Mouse (Mus musculus) urinary bladder, postnatal 10 days (tissue): Measurements from ENCODE around the gene Bcas3.
"Not testable (repeated sequence)": the region's sequence is repeated elsewhere in the genome, so short reads cannot be mapped to it uniquely, and the experiment has no call there.

Experiments
- DNase-seq: peaks from one replicate; pipeline ENCODE4 v3.0.0; 2022; ENCODE audit warnings: low spot score

Gene Bcas3

DNA sequence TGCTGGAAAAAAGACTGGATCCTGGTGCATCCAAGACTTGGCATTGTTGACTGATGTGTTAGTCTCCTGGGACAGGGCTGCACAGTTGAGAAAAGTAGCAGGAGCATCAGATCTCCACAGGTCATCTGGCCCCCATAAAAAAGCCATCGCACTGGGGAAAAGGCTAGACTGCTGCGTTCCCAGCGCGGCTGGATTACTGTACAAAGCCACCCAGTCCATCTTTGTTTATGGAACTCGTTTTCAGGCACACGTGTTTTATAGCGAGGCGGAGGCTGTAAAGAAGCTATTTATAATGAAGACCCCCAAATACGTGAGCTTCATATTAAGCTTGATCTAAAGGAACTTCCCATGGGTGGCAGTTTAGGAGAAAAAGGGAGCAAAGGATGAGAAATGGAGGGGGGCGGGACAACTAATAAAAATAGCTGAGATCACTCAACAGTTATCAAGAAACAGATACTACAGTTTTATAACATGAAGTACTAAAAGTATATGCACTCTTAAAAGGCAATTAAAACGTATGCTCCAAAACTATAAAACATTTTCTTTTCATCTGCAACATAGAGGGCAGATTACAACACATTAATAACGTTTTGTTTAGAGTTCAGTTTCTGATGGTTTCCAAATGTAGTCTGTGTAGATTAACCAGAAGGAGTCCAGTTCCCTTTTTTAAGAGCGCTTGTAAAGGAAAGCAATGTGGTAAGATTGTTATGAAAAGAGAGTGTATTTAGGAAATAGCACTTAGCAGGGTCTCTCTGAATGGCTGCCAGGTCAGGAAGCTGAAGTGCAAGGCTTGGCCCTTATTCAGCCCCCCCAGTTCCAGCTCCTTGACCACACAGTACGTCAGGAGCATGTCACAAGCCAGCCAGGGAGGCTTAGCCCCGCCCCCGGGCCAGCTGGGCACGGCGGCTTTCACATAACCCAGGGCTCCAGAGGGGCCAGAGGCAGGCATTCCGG is 360.2 kb downstream of the Bcas3 start:
- no peak for DNase-seq

DNA sequence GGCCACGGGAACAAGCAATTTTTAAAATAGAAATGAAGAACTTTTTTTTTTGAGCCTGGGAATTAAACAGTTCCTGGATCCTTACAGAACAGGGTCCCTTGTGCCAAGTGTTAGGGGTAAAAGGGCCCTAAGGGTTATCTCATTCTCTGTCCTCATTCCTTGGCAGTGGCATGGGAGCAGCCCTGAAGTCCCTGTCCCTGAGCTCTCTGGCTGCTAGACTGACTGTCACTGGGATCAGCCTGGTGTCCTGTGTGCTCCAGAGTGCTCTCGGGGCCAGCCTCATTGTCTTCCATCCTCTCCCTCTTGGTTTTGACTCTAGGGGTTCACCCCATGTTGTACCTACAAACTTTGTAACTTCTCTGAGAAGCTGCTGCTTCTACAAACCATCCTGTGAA is 360.8 kb downstream of the Bcas3 start:
- no peak for DNase-seq

DNA sequence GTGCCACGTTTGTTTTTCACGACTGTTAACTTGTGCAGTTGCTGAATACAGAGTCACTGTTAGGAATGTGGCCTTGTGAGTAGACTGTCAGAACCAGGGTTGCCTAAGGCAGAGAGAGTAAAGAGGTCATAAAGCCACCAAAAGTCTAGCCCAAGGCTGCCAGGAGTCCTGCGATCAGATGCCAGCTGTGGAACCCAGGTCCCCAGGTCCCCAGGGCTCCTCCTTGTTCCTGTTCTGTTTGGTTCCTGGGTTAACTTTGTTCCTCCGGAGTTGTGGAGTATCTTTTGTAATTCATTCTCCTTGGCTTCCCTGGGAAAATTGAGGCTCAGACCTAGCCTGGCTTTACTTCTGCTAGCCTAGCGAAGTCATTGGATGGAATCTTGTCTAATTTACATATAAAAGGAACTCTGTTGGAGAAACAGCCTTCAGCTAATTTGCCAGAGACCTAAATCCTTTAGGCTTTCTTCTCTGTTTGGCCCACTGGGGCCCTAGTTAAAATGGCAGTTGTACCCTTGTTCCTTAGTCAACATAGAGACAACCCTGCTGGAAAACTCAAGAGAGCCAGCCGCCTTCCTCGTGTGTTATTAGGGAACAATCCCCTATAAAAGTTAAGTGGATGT is 361.5 kb downstream of the Bcas3 start:
- DNase-seq: no peak

DNA sequence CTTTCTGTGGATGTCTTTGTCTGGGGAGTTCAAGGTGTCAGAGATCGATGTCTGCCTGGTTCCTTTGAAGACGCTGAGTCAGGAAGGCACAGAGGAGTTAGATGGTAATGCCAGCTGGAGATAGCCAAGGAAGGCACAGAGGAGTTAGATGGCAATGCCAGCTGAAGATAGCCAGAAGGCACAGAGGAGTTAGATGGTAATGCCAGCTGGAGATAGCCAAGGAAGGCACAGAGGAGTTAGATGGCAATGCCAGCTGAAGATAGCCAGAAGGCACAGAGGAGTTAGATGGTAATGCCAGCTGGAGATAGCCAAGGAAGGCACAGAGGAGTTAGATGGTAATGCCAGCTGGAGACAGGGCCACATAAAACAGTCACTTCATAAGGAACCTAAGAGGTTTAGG is 363.8 kb downstream of the Bcas3 start:
- DNase-seq: not testable (repeated sequence)

DNA sequence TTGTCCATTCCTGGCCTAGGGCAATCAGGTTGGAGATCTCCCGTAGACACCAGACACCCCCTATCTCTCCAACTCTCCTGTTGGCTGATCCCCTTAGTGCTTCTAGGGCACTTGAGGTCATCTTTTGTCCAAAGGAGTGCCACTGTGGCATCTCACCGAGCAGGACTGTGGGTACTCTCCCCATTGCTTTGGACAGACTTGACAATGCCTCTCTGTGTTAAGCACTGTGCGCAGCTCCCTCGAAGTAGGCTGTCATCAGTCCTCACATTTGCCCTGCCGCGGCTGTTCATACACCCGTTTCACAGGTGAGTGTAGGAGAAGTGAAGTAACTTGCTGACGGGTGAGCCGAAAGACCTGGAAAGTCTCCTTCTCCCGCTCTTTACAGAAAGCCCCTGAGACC is 366.1 kb downstream of the Bcas3 start:
- no peak for DNase-seq

DNA sequence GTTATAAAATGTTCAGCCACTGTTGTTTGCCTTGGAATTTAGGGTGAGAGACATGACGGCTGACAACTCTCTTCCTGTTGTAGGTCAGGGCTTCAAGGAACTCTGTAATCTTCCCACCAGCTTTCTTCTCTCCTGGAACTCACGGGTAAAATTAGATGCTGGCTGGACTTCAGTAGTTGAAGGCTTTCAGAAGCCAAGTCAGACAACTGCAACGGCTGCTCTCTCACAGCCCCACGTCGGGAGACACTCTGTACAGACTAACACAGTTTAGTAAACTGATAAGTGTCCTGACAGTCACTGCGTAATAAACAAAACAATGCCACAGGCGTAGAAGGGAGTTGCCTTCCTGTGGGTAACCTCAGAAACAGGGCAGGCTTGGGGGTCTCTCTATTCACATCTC is 366.8 kb downstream of the Bcas3 start:
- DNase-seq: no peak

DNA sequence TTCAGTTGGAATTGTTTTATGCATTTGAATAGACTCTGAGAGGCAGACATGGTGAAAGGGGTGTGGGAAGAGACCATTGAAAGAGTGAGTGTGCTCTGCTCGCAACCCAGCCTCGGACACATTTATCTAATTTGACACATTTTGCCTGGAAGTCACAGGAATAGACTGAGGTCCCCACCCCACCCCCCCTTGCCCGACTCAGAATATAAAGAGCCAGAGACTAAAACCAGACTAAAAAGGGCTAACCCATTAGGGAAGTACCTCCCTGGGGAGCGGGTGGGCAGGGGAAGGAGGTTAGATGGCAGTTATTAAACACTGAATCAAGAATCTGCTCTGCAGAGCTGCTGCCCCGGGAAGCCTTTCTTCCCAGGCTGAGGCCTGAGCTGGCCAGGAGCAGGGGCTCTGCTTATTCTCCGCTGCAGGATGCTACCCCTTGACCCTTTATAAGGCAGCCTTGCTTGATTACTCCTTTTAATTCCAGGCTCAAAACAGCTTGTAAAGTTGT is 367.4 kb downstream of the Bcas3 start:
- DNase-seq: no peak

DNA sequence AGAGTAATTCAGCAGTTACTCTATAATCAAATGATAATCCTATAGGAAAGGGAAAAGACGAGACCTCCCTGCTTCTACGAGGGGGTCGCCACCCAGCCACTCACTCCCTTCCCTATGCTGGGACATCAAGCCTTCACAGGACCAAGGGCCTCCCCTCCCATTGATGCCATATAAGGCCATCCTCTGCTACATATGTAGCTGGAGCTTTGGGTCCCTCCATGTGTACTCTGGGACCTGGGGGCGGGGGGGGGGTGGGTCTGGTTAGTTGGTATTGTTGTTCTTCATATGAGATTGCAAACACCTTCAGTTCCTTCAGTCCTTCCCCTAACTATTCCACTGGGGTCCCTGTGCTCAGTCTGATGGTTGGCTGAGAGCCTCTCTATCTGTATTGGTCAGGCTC is 369.0 kb downstream of the Bcas3 start:
- DNase-seq: no peak

DNA sequence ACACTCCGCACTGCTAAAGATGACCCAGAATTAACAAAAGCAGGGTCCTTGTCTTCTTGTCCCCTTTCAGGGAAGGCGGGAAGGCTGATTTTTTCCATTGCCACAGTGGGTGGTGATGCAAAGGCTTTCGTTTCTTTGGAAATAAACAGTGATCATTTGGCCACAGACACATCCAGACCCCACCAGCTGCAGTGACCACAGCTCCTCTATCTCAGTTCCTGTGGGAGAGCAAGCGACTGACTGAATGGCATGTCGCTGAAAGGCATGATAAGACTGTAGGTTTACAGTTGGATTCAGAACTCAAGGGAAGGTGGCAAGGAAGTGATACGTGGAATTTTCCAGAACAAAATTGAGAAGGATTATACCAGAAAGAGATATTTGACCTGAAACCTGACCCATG is 371.2 kb downstream of the Bcas3 start:
- no peak for DNase-seq

DNA sequence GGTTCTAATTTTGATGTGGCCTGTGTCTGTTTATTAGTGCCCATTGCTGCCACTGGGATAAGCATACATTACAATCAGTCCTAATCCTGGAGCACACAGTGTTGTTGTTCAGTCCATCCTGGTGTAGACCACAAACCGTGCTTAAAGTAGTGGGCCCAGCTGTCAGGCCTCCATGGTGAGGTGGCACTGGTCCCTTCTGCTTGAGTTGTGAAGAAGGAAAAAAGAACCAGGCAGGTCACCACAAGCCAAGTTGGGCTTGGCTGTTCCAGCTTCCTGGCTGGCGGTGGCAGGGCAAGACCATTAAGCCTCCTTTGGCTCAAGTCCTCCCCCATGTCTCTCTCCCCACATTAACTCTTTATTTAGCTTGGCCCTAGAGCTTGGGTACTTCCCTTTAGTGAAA is 376.8 kb downstream of the Bcas3 start:
- DNase-seq: no peak

DNA sequence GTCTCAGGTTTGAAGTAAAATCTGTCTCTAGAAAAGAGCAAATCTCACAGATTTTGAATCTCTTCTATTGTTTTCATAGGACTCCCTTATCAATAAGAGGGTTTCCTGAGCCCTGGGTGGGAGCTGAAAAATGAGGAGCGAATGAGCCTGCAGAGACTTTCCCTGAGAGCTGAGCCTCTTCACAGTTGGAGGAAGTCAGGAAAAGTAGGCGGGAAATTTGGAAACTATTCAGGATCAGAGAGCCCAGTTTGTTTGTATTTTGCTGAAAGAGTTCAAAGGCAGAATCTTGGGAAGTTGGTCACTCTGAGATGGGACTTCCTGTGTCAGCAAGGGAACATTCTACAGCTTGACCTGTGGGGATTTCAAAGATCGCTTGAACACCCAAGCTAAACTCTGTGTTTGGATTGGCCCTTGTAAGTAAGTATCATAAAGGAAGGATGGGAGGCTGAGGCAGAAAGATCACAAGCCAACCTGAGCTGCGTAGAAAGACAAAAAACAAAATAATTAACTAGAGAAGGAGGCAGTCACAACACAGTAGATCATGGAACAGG is 379.6 kb downstream of the Bcas3 start:
- no peak for DNase-seq

DNA sequence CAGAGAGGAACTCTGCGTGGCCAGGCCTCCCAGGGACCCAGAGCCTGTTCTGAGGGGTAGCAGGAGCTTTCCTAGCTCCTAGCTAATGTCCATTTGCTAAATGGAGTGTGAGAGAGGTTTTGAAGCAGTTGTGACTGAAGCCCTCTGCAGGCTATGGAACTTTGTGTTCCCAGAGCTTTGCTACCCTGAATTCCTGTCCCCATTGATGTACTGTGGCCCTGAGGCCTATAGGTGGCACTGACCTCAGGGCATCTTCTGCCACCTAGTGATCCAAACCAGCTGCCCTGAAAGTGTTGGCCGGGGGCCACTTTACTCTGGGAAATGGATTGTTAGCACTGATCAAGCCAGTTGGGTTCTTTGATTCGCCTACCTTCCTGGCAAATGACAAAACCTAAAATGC is 380.6 kb downstream of the Bcas3 start:
- no peak for DNase-seq

DNA sequence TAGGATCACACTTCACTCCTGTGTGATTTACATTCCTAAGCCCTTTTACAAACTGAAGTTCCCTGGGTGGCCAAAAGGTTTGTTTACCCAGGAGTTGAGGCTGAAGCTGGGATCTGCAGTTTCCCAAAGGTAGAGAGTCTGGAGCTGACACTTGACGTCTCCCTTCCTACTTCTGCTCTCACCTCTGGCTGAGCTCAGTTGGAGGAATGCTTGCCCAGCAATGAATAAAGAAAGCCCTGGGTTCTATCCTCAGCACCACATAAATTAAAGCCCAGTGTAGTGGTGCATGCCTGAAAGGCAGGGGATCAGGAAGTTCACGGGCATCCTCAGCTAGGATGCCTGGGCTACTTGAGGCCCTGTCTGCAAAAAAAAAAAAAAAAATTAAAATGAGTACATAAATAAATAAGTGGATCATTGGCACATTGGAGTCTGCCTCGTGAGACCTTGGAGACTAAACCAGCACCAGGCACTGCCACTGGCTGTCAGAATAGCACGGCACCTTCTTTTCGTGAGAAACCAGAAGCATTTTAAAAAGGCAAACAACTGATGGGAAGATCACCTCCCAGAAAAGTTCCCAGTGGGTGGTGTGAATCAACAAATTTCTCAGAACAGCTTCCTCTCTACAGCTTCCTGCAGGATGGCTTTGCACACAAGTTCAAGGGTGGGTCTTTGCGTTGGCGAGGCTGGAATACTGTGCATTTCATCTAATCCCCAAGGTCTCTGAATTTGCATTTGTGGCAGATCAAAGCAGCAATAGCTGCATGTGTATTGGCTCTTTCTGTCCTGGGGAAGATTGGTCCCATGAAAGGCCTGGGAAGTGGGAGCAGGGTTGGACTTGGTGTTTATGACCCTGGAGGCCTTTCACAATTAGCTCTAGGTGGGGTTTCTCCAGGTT is 381.6 kb downstream of the Bcas3 start:
- DNase-seq: no peak

DNA sequence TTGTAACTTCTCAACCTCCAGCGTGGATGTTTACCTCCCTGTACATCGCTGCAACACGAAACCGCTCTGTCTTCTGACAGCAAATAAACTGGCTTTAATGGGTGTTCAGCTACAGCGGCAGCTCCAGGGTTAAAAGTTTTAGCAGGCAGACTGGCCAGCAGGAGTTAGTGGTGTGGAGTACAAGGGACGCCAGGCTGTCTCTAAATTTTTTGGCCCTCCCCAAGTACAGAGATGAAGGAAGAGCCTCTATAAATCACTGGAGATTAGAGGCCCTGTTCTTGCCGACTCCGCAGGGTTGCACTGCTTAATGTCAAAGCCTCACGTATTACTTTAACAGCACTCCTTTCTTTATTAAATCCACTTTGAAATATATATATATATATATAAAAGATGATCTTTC is 384.3 kb downstream of the Bcas3 start:
- no peak for DNase-seq

DNA sequence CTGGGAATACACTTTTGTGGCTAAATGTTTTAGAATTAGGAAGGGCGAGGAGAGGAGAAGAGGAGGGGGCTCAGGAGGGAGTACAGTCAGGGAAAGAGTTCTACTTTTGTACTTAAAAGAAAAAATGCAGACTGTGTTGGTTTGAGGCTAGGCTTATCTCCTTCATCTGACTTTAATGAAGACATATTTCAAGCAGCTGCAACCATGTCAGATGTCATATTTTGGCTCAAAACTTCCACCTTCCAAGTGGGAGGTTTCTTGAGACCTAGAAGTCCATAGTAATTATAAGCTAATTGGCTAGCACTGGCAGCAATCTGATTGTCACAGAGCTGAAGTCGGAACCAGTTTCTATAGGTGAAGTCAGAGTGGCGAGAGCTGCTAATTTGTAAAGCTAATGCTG is 384.9 kb downstream of the Bcas3 start:
- no peak for DNase-seq

DNA sequence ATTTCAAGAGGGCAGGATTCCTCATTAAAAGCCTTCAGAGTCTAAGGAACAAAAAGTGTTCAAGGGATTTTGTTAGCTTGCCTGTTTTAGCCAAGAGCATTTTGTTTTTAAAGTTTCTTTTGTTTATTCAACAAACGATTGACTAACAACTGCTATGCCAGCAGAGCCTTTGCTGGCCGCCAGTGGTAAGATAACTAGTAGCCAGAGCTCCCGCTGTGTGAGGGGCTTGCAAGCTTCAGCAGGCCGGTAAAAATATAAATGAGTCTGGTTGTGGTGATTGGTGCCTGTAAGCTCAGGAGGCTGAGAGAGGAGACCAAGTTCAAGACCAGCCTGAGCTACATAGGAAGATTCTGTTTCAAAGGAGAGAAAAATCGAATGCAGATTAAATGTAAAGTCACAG is 385.6 kb downstream of the Bcas3 start:
- no peak for DNase-seq

DNA sequence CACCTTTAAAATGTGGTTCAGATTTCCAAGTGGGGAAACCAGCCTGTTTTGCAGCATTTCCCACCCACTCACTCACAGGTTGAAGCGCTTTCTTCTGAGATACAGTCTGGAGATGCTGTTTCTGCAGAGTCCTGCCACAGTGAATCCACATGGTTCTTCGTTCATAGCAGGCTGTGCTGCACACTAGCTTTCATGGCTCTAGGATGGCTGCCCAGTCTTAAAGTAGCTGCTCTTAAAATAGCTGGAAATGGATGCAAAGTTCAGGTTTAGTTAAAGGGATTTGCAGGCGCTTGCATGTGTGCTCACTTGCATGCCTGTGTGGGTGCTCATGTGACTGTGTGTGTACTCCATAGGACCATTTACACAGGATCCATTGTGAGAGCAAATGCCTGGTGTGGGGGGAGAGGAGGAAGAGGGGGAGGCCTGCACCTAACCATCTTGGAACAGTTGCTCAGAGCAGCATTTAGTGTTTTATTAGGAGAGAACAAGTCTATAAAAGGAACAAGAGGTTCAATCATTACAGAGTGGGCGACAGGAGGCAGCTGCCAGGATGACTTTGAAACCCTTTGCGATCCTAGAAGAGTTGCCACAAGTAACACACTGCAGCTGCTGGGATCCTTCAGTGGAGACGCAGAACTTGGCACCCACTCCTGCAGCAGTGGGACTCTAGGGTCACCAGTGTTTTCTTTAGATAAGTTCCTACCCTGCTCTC is 386.5 kb downstream of the Bcas3 start:
- DNase-seq: no peak

DNA sequence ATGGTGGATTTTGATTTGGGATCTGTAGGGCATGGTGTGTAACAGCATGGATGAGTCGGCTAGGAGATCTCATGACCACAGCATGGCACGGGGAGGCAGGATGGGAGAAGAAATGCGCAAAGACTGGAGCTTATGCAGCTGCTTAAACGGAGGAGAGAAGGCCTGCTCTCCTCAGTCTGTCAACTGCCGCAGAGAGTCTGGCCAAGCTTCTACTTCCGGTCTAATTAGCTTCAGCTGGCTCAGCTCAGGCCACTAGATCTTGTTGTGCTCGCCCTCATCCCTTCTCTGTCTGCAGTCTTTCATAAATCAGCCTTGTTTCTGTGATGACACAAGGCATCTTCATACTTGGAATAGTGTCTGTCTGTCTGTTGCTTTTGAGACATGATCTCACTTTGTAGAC is 393.4 kb downstream of the Bcas3 start:
- DNase-seq: no peak

DNA sequence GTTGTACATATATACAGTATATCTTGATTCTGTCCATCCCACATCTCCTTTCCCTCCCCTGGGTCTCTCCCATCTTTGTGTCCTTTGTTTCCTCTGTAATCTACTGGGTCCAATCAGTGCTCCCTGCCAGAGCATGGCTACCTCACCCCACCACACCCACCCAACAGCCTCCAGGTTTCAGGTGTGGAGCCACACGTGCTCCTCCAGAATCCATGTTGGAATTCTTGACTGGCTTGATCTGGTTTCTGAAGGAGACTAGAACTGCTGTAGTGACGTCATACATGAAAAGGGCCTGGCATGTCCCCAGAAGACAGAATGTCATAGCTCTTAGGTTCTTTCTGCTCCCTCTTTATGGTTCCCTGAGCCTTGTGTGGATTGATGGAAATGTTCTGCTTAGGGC is 395.9 kb downstream of the Bcas3 start:
- no peak for DNase-seq

DNA sequence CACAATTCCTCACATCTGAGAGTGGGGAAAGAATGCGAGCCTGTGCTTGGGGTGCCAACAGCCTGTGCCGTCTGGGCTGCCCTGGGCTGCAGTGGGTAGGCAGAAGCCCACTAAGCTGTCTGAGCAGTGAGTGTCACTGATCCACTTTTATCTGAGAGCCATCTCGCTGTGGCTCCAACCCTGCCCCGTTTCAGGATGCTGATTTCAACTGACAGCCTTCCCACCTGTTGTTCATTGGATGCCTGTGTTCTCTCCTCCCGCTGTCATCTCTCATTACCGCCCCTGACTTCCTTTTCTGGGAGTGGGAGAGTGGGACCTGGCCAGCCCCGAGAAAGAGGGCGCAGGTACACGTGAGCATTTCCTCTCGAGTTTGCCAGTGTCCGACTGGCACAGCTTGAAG is 398.2 kb downstream of the Bcas3 start:
- no peak for DNase-seq
